Mouse (Mus musculus): ENCODE measurements at regions not wholly inside any gene's neighbourhood (a gene's known extent, or its start where the extent isn't known, plus 50 kb on each side); places are given as distances from the start of the nearest gene placed in this dataset.

DNA sequence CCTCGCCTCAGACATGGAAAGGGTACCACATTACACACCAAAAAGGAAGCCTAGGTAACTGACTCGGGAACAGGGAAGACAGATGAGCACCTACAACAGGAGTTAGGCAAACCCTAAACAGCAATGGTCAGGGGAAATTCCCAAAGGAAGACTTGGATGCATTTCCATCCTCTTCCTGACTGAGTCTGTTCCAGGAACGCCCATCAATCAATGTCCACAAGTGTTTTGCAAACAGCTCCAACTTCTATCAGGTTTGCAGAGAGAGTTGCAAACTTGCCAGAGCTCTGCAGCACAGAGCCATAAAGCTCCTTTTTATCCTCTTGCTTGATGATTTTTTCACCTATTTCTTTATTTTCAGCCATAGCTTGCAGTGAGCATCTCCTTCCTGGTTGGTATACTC, 464.9 kb upstream of the Jmjd1c start:
- ATAC-seq (ENCODE audit: insufficient read depth) = no peak
- H3K27ac ChIP-seq = no peak overlapping the region
- H3K9ac ChIP-seq (replicated peaks) = no peak overlapping the region
- H3K4me1 ChIP-seq (replicated peaks; ENCODE audit: control insufficient read depth in 2 of 2, insufficient read depth in 2 of 2, low read length in 1 of 2) = no peaks in the 10 kb centered on the region
- 54% methylated on average over 3 of the region's 3 CpGs for WGBS (ENCODE audit: insufficient replicate concordance)
- H3K36me3 ChIP-seq (replicated peaks; ENCODE audit: control insufficient read depth, insufficient read depth, low read depth) = no peaks in the 10 kb centered on the region
- no peak for DNase-seq (ENCODE audit: low read depth in 3 of 3, low spot score in 3 of 3)
- H3K9me3 ChIP-seq (ENCODE audit: control insufficient read depth, low read length) = no peaks in the 10 kb centered on the region; the same call in 1 of the 2 replicates
- no peaks in the 10 kb centered on the region for H3K27me3 ChIP-seq (ENCODE audit: control insufficient read depth, insufficient read depth, low read length)
- no peak for TF ChIP-seq EP300 (IDR thresholded peaks at IDR 0.05; ENCODE audit: low read depth)
- no peak for TF ChIP-seq CTCF (IDR thresholded peaks at IDR 0.05; ENCODE audit: low read depth)
- no peak overlapping the region for H3K4me2 ChIP-seq (ENCODE audit: low read depth)
- H3K4me3 ChIP-seq (ENCODE audit: insufficient read depth in 1 of 2, low read depth in 2 of 2, low read length in 2 of 2) = no peak overlapping the region

DNA sequence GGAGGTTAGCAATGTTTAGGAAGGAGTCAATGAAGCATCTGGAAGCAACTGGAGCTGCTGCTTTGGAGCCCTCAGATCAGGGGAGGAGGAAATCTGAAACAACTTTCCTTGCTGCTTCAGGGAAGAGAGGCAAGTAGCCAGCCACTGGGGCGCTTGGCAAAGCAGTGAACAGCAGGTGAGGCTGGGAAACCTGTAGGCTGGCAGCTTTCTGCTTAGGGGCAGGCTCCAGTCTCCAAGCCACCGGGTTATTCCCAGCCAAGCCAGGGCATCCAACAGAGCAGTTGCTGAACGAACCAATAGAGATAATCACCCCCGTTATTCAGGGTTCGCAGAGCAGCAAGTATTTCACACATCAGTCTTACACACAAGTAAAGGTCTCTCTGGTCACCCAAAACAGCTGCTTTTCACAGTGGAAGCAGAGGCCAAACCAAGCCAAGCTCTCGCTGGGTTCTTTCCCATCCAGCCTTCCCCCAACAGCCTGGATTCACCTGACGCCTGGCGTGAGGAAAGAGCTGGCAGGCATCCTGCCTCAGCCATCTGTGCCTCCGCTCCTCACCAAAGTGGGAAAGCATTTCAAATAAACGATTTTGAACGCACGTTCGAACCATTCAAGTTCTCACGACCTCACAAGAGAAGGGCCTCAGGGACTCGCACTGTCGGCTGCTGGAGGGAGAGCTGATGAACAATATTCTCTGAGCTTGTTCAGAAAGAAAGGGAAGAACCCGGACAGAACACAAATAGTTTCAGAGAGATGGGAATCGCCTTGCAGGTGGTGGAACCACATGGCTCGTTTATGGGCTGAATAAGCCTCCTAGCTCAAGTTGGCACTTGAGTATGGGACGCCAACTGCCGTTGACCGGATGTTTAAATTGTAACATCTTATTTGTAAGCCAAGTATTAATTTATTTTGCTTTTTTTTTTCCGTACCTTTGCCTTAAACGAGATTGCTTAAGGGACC, 454.8 kb upstream of the Jmjd1c start:
- Histone ChIP-seq H3K9ac (replicated peaks) (no peak overlapping the region), H3K9me3 (ENCODE audit: control insufficient read depth, low read length) (no peaks in the 10 kb centered on the region), H3K27me3 (ENCODE audit: control insufficient read depth, insufficient read depth, low read length) (no peaks in the 10 kb centered on the region), H3K36me3 (replicated peaks; ENCODE audit: control insufficient read depth, insufficient read depth, low read depth) (no peaks in the 10 kb centered on the region), H3K4me1 (replicated peaks; ENCODE audit: control insufficient read depth in 2 of 2, insufficient read depth in 2 of 2, low read length in 1 of 2) (no peaks in the 10 kb centered on the region), H3K27ac (no peak overlapping the region), H3K4me3 (ENCODE audit: insufficient read depth in 1 of 2, low read depth in 2 of 2, low read length in 2 of 2) (no peak overlapping the region), H3K4me2 (ENCODE audit: low read depth) (no peak overlapping the region)
- DNase-seq (ENCODE audit: low read depth in 3 of 3, low spot score in 3 of 3) (no peak), ATAC-seq (ENCODE audit: insufficient read depth) (no peak)
- no peak for TF ChIP-seq EP300 (IDR thresholded peaks at IDR 0.05; ENCODE audit: low read depth)
- no peak for TF ChIP-seq CTCF (IDR thresholded peaks at IDR 0.05; ENCODE audit: low read depth)
- WGBS (ENCODE audit: insufficient replicate concordance) = 62% methylated on average over 24 of the region's 24 CpGs

DNA sequence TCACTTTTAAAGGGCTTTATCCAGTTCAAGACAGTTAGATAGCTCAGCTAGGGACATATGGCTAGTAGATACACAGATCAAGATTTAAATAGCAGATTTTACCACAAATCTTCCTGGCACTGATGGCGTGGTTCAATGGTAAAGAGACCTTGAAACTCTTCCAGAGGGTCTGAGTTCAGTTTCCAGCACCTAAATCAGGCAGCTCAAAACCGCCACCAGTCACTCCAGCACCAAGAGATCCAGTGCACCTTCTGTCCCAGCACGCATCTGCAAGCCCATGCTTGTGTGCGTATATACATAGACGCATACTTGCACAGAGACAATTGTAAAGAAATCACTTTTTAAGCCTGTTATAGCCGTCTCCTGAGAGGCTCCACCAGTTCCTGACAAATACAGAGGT, 454.0 kb upstream of the Jmjd1c start:
- Histone ChIP-seq H3K27me3 (ENCODE audit: control insufficient read depth, insufficient read depth, low read length) (no peaks in the 10 kb centered on the region), H3K4me1 (replicated peaks; ENCODE audit: control insufficient read depth in 2 of 2, insufficient read depth in 2 of 2, low read length in 1 of 2) (no peaks in the 10 kb centered on the region), H3K9me3 (ENCODE audit: control insufficient read depth, low read length) (no peaks in the 10 kb centered on the region), H3K27ac (no peak overlapping the region), H3K36me3 (replicated peaks; ENCODE audit: control insufficient read depth, insufficient read depth, low read depth) (no peaks in the 10 kb centered on the region), H3K9ac (replicated peaks) (no peak overlapping the region), H3K4me3 (ENCODE audit: insufficient read depth in 1 of 2, low read depth in 2 of 2, low read length in 2 of 2) (no peak overlapping the region), H3K4me2 (ENCODE audit: low read depth) (no peak overlapping the region)
- DNase-seq (ENCODE audit: low read depth in 3 of 3, low spot score in 3 of 3) (no peak), ATAC-seq (ENCODE audit: insufficient read depth) (no peak)
- no peak for TF ChIP-seq CTCF (IDR thresholded peaks at IDR 0.05; ENCODE audit: low read depth)
- TF ChIP-seq EP300 (IDR thresholded peaks at IDR 0.05; ENCODE audit: low read depth) = no peak
- WGBS (ENCODE audit: insufficient replicate concordance) = 67% methylated on average over 6 of the region's 6 CpGs

DNA sequence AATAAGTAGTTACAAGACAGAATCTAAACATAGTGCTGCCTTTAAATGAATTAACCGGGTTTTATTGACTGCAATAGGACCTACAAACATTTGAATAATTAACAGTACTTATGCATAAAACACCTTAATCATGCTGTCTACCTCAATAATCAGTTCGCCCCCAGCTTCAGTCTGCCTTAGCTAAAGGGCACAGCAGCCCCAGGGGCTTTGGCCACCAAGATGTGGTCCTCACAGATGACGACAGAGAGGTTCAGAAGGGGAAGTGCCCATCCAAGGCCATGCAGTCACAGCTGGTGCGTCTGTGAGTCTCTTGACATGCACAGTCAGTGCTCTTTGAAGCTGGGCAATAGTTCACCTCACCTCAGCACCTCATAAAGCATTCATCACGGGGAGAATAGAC, 452.8 kb upstream of the Jmjd1c start:
- ATAC-seq (ENCODE audit: insufficient read depth) = no peak
- TF ChIP-seq EP300 (IDR thresholded peaks at IDR 0.05; ENCODE audit: low read depth) (no peak), CTCF (IDR thresholded peaks at IDR 0.05; ENCODE audit: low read depth) (no peak)
- H3K4me3 ChIP-seq (ENCODE audit: insufficient read depth in 1 of 2, low read depth in 2 of 2, low read length in 2 of 2) = no peak overlapping the region
- no peaks in the 10 kb centered on the region for H3K4me1 ChIP-seq (replicated peaks; ENCODE audit: control insufficient read depth in 2 of 2, insufficient read depth in 2 of 2, low read length in 1 of 2)
- H3K27ac ChIP-seq = no peak overlapping the region
- no peaks in the 10 kb centered on the region for H3K27me3 ChIP-seq (ENCODE audit: control insufficient read depth, insufficient read depth, low read length)
- H3K36me3 ChIP-seq (replicated peaks; ENCODE audit: control insufficient read depth, insufficient read depth, low read depth) = no peaks in the 10 kb centered on the region
- 52% methylated on average over 5 of the region's 5 CpGs for WGBS (ENCODE audit: insufficient replicate concordance)
- H3K4me2 ChIP-seq (ENCODE audit: low read depth) = no peak overlapping the region
- no peak overlapping the region for H3K9ac ChIP-seq (replicated peaks)
- no peaks in the 10 kb centered on the region for H3K9me3 ChIP-seq (ENCODE audit: control insufficient read depth, low read length)
- no peak for DNase-seq (ENCODE audit: low read depth in 3 of 3, low spot score in 3 of 3)

DNA sequence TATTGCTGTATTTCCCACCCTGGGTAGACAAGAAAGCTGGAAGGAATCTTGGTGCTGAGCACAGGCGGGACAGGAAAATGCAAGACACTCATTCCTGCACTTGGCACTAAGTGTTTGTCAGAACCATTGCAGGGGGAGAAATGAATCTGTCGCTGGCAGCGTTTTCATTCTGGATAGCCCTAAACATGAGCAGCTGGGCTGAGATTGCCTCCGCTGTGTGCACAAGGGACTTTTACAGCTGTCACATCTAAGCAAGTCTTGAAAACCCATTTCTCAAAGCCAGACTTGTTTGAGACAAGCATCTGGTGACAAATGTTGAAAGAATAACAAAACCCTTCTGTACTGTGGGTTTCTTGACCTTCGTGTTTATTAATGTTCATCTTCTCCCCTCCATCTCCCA, 438.4 kb upstream of the Jmjd1c start:
- DNase-seq (ENCODE audit: low read depth in 3 of 3, low spot score in 3 of 3) = no peak
- H3K4me2 ChIP-seq (ENCODE audit: low read depth) = no peak overlapping the region
- no peaks in the 10 kb centered on the region for H3K27me3 ChIP-seq (ENCODE audit: control insufficient read depth, insufficient read depth, low read length)
- no peak overlapping the region for H3K4me3 ChIP-seq (ENCODE audit: insufficient read depth in 1 of 2, low read depth in 2 of 2, low read length in 2 of 2)
- TF ChIP-seq EP300 (IDR thresholded peaks at IDR 0.05; ENCODE audit: low read depth) (no peak), CTCF (IDR thresholded peaks at IDR 0.05; ENCODE audit: low read depth) (no peak)
- H3K9me3 ChIP-seq (ENCODE audit: control insufficient read depth, low read length) = no peaks in the 10 kb centered on the region
- WGBS (ENCODE audit: insufficient replicate concordance) = 71% methylated on average over 5 of the region's 5 CpGs
- no peak overlapping the region for H3K9ac ChIP-seq (replicated peaks)
- H3K27ac ChIP-seq = no peak overlapping the region
- H3K36me3 ChIP-seq (replicated peaks; ENCODE audit: control insufficient read depth, insufficient read depth, low read depth) = no peaks in the 10 kb centered on the region
- no peak for ATAC-seq (ENCODE audit: insufficient read depth)
- no peaks in the 10 kb centered on the region for H3K4me1 ChIP-seq (replicated peaks; ENCODE audit: control insufficient read depth in 2 of 2, insufficient read depth in 2 of 2, low read length in 1 of 2)

Data from liver, embryonic 14.5 days (tissue).